7 mouse cellular contexts compared by ENCODE assay signal in genomic region chr7:116309456-116309855, GRCm38 (mm10). TPM values are rescaled to one million over a fixed set of nuclear protein-coding genes. Genes with fewer than 3 reads are reported as not detected.
A peak's percentile ranks its signal among the peaks of the same experiment; 100 is the strongest.
DNase-seq lines count a peak whose midpoint lies in the region; ATAC-seq lines count a peak whose summit lies in the region.

No protein-coding gene starts in this region.

- peaks cover 26% of the 10 kb centered on the region for H3K4me1 ChIP-seq in embryonic facial prominence, embryonic 13.5 days
- H3K4me1 ChIP-seq in limb, embryonic 12.5 days (replicated peaks): peaks cover 17% of the 10 kb centered on the region
- H3K4me1 ChIP-seq in neural tube, embryonic 12.5 days: peaks cover 21% of the 10 kb centered on the region

- ATAC-seq in embryonic facial prominence, embryonic 13.5 days (ENCODE audit: insufficient number of reproducible peaks, insufficient read depth, low FRiP score, low TSS enrichment, low read depth): no peak
- no peak for ATAC-seq in limb, embryonic 12.5 days (ENCODE audit: insufficient number of reproducible peaks, insufficient read depth, low FRiP score, low TSS enrichment, low read depth)
- no peak for ATAC-seq in neural tube, embryonic 12.5 days (ENCODE audit: low FRiP score, low read depth)

- H3K4me3 ChIP-seq in embryonic facial prominence, embryonic 13.5 days: no peak overlapping the region
- no peak overlapping the region for H3K4me3 ChIP-seq in limb, embryonic 12.5 days (replicated peaks)
- peak overlapping the region; percentile 11; the same call in 1 of the 2 replicates for H3K4me3 ChIP-seq in neural tube, embryonic 12.5 days

- H3K9ac ChIP-seq in embryonic facial prominence, embryonic 13.5 days: no peak overlapping the region
- no peak overlapping the region for H3K9ac ChIP-seq in limb, embryonic 12.5 days (replicated peaks)
- no peak overlapping the region for H3K9ac ChIP-seq in neural tube, embryonic 12.5 days

- WGBS in embryonic facial prominence, embryonic 13.5 days: 15% methylated on average over 9 of the region's 9 CpGs
- 19% methylated on average over 9 of the region's 9 CpGs for WGBS in limb, embryonic 12.5 days
- 12% methylated on average over 9 of the region's 9 CpGs for WGBS in neural tube, embryonic 12.5 days

- H3K27me3 ChIP-seq in embryonic facial prominence, embryonic 13.5 days: peaks cover 42% of the 10 kb centered on the region
- H3K27me3 ChIP-seq in limb, embryonic 12.5 days: peaks cover 40% of the 10 kb centered on the region
- H3K27me3 ChIP-seq in neural tube, embryonic 12.5 days (replicated peaks): peaks cover 9% of the 10 kb centered on the region; the same call in 1 of the 2 replicates

- H3K36me3 ChIP-seq in embryonic facial prominence, embryonic 13.5 days: no peaks in the 10 kb centered on the region
- no peaks in the 10 kb centered on the region for H3K36me3 ChIP-seq in limb, embryonic 12.5 days
- no peaks in the 10 kb centered on the region for H3K36me3 ChIP-seq in neural tube, embryonic 12.5 days

- H3K9me3 ChIP-seq in embryonic facial prominence, embryonic 13.5 days: no peaks in the 10 kb centered on the region
- H3K9me3 ChIP-seq in limb, embryonic 12.5 days: no peaks in the 10 kb centered on the region
- H3K9me3 ChIP-seq in neural tube, embryonic 12.5 days: no peaks in the 10 kb centered on the region

- peak; percentile 40 for DNase-seq in ovary, postnatal 36 days (ENCODE audit: low spot score)
- no peak for DNase-seq in ovary, postnatal 10 days (ENCODE audit: low spot score)
- DNase-seq in right cerebral cortex, postnatal 14 days: no peak
- DNase-seq in gastrocnemius, postnatal 10 days: no peak

- 0 out of 2 replicates have a peak overlapping the region, but pooled peaks have one; percentile 21 for H3K4me2 ChIP-seq in embryonic facial prominence, embryonic 13.5 days
- H3K4me2 ChIP-seq in limb, embryonic 12.5 days: peak overlapping the region; percentile 21; the same call in 1 of the 2 replicates
- peak overlapping the region; percentile 36; the same call in 1 of the 2 replicates for H3K4me2 ChIP-seq in neural tube, embryonic 12.5 days (replicated peaks)

- no peak overlapping the region for H3K27ac ChIP-seq in embryonic facial prominence, embryonic 13.5 days
- H3K27ac ChIP-seq in limb, embryonic 12.5 days: no peak overlapping the region
- H3K27ac ChIP-seq in neural tube, embryonic 12.5 days: no peak overlapping the region

RNA-seq across cellular contexts. Expression of gene Plekha7, which starts 1.3 kb away (rescaled TPM):
- polyA plus RNA-seq in embryonic facial prominence, embryonic 13.5 days (2015; fragmentation: Nextera tagmentation; extraction: Ambion mirVana): 10.9 and 11.0 TPM in 2 replicates
- polyA plus RNA-seq in limb, embryonic 12.5 days (2016; fragmentation: Nextera tagmentation; extraction: Ambion mirVana): 8.6 and 11.4 TPM in 2 replicates
- polyA plus RNA-seq in neural tube, embryonic 12.5 days (2016; fragmentation: Nextera tagmentation; extraction: Ambion mirVana): 9.1 and 10.4 TPM in 2 replicates
- total RNA-seq in gastrocnemius, postnatal 10 days (2021): 1 to 10 TPM; 2.6 to 3.2 TPM

RNA-seq across cellular contexts. Expression of gene Rps13, which starts 24.5 kb away (rescaled TPM):
- polyA plus RNA-seq in embryonic facial prominence, embryonic 13.5 days (2015; fragmentation: Nextera tagmentation; extraction: Ambion mirVana): 845 and 970 TPM in 2 replicates
- polyA plus RNA-seq in limb, embryonic 12.5 days (2016; fragmentation: Nextera tagmentation; extraction: Ambion mirVana): 859 and 893 TPM in 2 replicates
- polyA plus RNA-seq in neural tube, embryonic 12.5 days (2016; fragmentation: Nextera tagmentation; extraction: Ambion mirVana): 610 and 641 TPM in 2 replicates
- total RNA-seq in gastrocnemius, postnatal 10 days (2021): 100 to 1,000 TPM; 384 to 414 TPM
